Mouse (Mus musculus) heart, embryonic 11.5 days (tissue): Measurements from ENCODE around the gene Uhrf1. TPM values are rescaled to one million over a fixed set of nuclear protein-coding genes. Genes with fewer than 3 reads are reported as not detected.
A peak's percentile ranks its signal among the peaks of the same experiment; 100 is the strongest.

Experiments used
- ATAC-seq: fragments of 200-750 bp; cut with Nextera tagmentation; replicated peaks from 2 replicates; pipeline ENCODE4 v1.8.0; 2017; ENCODE audit warnings: moderate library complexity; ENCODE audit not compliant: insufficient number of reproducible peaks, low FRiP score, low TSS enrichment
- H3K27ac ChIP-seq: fragments of 300-500 bp; sonication (generic); 2 replicates; pipeline ENCODE4 v1.5.1; 2014; ENCODE audit warnings: mild to moderate bottlenecking, low read depth, low read length
- H3K27me3 ChIP-seq: fragments of 300-500 bp; sonication (generic); 2 replicates; pipeline ENCODE4 v1.6.1; 2014; ENCODE audit warnings: mild to moderate bottlenecking, low read length, mixed read lengths; ENCODE audit not compliant: control insufficient read depth, insufficient read depth
- H3K36me3 ChIP-seq: fragments of 300-500 bp; sonication (generic); 2 replicates; pipeline ENCODE4 v1.6.1; 2014; ENCODE audit warnings: mild to moderate bottlenecking, low read length, moderate library complexity, mixed read lengths; ENCODE audit not compliant: control insufficient read depth, insufficient read depth
- H3K4me1 ChIP-seq: fragments of 300-500 bp; sonication (generic); 2 replicates; pipeline ENCODE4 v1.6.1; 2014; ENCODE audit warnings: low read length; ENCODE audit not compliant: control insufficient read depth, insufficient read depth
- H3K4me2 ChIP-seq: fragments of 300-500 bp; sonication (generic); 2 replicates; pipeline ENCODE4 v1.6.1; 2014; ENCODE audit warnings: mild to moderate bottlenecking, moderate library complexity
- H3K4me3 ChIP-seq: fragments of 300-500 bp; sonication (generic); 2 replicates; pipeline ENCODE4 v1.5.1; 2014; ENCODE audit warnings: low read depth, low read length
- H3K9ac ChIP-seq: fragments of 300-500 bp; sonication (generic); 2 replicates; pipeline ENCODE4 v1.6.1; 2014; ENCODE audit warnings: mild to moderate bottlenecking, low read depth, low read length, moderate library complexity
- H3K9me3 ChIP-seq: fragments of 300-500 bp; sonication (generic); replicated peaks from 2 replicates; pipeline ENCODE4 v1.6.1; 2016; ENCODE audit warnings: low read length; ENCODE audit not compliant: control insufficient read depth
- WGBS: fragments of 180-500 bp; shearing (Covaris S2); extraction: QIAGEN DNeasy Blood & Tissue Kit; methylation state at CpG from one replicate; pipeline ENCODE4 v1.1.7; 2014; ENCODE audit not compliant: insufficient replicate concordance; 5-methylcytosine and 5-hydroxymethylcytosine counted together
- polyA plus RNA-seq: library from polyadenylated mRNA; unstranded; fragments of >200 nt; fragmentation: Nextera tagmentation; extraction: Ambion mirVana; gene quantifications from 2 replicates; pipeline ENCODE4 v1.2.1, GENCODE M21; 2014

Uhrf1 gene
- polyA plus RNA-seq, 1 experiment from 2014 or later: 53.0 TPM

DNA sequence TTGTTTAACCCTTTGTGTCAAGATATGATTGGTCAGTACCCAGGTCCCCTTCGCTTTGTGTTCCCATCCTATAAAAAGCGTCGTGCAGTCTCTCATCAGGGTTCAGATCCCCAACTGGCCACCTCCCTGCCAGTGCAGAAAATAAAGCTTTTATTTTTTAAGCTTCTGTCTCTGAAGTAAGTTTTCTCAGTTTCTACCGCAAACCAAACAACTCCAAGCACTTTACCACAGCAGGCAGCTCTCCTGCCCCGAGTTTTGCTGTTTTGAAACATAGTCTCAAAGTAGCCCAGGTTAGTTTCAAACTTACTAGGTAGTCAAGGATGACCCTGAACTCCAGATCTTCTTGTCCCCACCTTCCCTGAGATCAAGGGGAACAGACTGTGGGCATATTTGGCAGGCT lies 24.8 kb upstream of the Uhrf1 start:
- no peak overlapping the region for H3K4me2 ChIP-seq
- no peaks in the 10 kb centered on the region for H3K9me3 ChIP-seq
- H3K27ac ChIP-seq: peak overlapping the region; percentile 92
- peaks cover 24% of the 10 kb centered on the region for H3K36me3 ChIP-seq
- peaks cover 19% of the 10 kb centered on the region for H3K4me1 ChIP-seq
- H3K9ac ChIP-seq: no peak overlapping the region
- H3K4me3 ChIP-seq: no peak overlapping the region
- 80% methylated on average over 5 of the region's 5 CpGs for WGBS
- no peaks in the 10 kb centered on the region for H3K27me3 ChIP-seq
- ATAC-seq: no peak

DNA sequence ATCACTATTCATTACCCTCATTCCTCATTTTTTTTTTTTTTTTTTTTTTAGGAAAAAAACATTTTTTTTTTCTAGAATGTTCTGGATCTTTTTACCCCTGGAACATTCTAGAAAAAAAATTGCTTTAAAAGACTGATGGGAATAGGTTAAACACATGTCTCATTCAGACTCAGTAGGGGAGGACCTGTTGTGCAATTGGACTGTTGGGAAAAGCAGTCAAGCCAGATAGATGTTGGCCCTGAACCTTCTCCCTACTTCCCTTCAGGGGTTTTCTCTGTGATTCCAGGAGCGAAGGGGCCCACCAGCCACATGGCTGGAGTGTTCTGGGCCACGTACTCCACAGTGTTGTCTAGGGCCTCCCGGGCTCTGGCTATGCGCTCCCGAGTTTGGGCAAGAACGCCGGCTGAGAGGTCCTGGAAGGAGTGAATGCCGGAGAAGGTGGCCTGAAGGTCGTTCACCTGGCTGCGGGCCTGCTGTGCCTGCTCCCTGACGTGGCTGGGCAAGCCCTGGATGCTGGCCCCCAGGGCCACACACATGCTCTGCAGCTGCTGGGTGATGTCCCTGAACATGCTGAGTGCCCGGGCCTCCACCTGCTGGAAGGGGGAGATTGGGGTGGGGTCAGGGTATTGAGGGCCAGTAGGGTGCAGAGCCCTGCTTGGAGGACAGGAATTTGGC lies 23.5 kb upstream of the Uhrf1 start:
- WGBS: 83% methylated on average over 12 of the region's 12 CpGs
- Histone ChIP-seq H3K27me3 (no peaks in the 10 kb centered on the region), H3K27ac (no peak overlapping the region), H3K9ac (no peak overlapping the region), H3K4me3 (no peak overlapping the region), H3K36me3 (peaks cover 28% of the 10 kb centered on the region), H3K9me3 (no peaks in the 10 kb centered on the region), H3K4me1 (peaks cover 14% of the 10 kb centered on the region), H3K4me2 (no peak overlapping the region)
- ATAC-seq: no peak

DNA sequence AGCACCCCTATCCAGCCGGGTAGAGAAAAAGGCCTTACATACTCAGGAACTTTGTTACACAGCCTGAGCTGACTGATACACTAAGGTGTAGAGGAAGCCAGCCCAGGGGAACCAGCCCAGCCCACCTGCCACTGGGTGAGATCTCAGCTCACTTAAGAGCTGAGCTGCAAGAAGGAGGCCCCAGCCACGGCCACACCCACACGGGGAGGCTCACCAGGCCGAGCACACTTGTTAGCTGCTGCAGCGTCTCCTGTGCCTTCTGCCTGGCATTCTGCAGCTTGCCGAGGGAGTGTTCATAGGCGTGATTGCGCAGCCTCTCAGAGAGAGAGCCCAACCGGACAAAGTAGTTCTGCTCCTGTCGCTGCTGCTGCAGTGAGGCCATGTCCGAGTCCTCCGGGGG lies 21.9 kb upstream of the Uhrf1 start:
- H3K4me1 ChIP-seq: peaks cover 14% of the 10 kb centered on the region
- H3K4me2 ChIP-seq: no peak overlapping the region
- H3K27me3 ChIP-seq: no peaks in the 10 kb centered on the region
- H3K4me3 ChIP-seq: no peak overlapping the region
- H3K9me3 ChIP-seq: no peaks in the 10 kb centered on the region
- H3K36me3 ChIP-seq: peaks cover 42% of the 10 kb centered on the region
- no peak for ATAC-seq
- H3K27ac ChIP-seq: no peak overlapping the region
- 88% methylated on average over 12 of the region's 12 CpGs for WGBS
- no peak overlapping the region for H3K9ac ChIP-seq

DNA sequence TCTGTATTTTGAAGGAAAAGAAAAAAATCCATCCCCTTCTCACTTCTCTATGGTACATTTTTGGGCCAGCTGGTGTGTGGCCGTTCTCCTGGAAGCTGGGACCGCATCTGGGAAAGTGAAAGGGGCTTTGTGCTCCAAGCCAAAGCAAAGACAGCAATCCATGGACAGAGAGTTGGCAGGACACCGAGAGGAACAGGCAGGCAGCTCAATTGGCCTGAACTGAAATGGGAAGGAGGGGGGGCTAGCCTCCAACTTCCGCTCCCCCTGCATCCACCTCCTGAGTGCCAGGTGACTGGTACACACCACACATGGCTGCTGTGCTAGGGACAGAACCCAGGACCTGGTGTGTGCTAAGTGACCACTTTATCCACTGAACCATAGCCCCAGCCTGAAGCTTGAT lies 20.3 kb upstream of the Uhrf1 start:
- Histone ChIP-seq H3K9ac (no peak overlapping the region), H3K4me1 (peaks cover 6% of the 10 kb centered on the region), H3K9me3 (no peaks in the 10 kb centered on the region), H3K4me2 (no peak overlapping the region), H3K27ac (no peak overlapping the region), H3K4me3 (no peak overlapping the region), H3K27me3 (no peaks in the 10 kb centered on the region), H3K36me3 (peaks cover 47% of the 10 kb centered on the region)
- no peak for ATAC-seq
- WGBS: 80% methylated on average over 4 of the region's 4 CpGs

DNA sequence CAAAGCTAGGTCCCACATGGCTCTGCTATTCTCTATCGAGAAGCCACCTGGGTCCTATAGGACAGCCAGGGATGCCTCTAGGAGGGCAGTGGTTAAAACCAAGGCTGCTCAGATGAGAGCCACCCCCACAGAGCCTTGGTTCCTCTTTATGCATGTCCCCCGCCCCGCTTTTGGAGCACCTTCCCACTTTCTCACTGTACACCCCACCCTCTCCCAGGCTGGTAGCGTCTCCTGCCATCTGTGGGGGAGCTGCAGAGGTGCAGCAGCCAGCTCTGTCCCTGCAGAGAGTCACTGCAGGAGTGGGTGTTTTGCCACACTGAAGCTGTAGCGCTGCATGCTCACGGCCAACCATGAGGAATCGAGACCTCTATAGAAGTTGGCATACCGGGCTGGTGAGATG lies 19.8 kb upstream of the Uhrf1 start:
- no peak overlapping the region for H3K27ac ChIP-seq
- H3K4me1 ChIP-seq: peaks cover 8% of the 10 kb centered on the region
- ATAC-seq: no peak
- H3K4me2 ChIP-seq: no peak overlapping the region
- peaks cover 47% of the 10 kb centered on the region for H3K36me3 ChIP-seq
- WGBS: 90% methylated on average over 8 of the region's 8 CpGs
- no peaks in the 10 kb centered on the region for H3K27me3 ChIP-seq
- no peak overlapping the region for H3K9ac ChIP-seq
- H3K4me3 ChIP-seq: no peak overlapping the region
- no peaks in the 10 kb centered on the region for H3K9me3 ChIP-seq

DNA sequence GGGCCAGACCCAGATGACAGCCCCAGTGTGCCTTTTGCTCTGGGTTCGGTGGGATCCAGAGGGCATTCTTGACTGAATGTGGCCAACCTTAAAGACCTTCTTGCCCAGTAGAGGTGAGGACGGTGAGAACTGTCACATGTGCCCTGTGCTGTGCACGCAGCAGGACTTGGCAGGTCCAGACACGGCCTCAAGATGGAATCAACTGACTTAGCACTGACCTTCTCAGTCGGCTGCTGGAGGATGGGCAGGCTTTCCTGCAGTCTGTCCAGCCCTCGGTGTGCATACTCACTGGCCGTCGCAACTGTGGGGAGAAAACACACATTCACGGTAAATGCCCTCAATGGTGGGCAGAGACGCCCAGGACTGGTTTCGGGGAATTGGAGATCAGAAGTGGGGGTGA lies 17.1 kb upstream of the Uhrf1 start:
- no peak overlapping the region for H3K4me3 ChIP-seq
- peaks cover 24% of the 10 kb centered on the region for H3K4me1 ChIP-seq
- H3K9me3 ChIP-seq: no peaks in the 10 kb centered on the region
- no peak overlapping the region for H3K4me2 ChIP-seq
- H3K27me3 ChIP-seq: no peaks in the 10 kb centered on the region
- H3K36me3 ChIP-seq: peaks cover 40% of the 10 kb centered on the region
- WGBS: 92% methylated on average over 11 of the region's 11 CpGs
- no peak overlapping the region for H3K9ac ChIP-seq
- ATAC-seq: no peak
- no peak overlapping the region for H3K27ac ChIP-seq

DNA sequence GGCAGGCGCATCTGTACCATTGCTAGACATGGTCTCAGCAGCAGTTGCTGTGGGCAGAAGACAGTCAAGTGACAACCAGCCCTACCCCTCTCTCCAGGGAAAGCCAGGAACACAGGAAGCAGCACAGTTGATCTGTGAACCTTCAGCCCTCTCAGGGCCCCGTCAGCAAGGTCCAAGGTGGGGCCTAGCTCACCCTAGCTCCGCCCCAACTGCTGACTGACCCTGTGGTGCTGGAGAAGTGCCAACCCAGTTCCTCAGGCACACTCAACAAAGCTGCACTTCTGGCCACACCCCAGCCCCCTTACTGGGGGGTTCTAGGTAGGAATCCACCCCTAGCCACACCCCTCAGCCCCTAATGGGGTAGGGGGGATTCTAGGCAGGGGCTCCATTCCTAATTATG lies 15.3 kb upstream of the Uhrf1 start:
- peak overlapping the region; percentile 68 for H3K27ac ChIP-seq
- peak overlapping the region; percentile 60 for H3K4me2 ChIP-seq
- H3K4me3 ChIP-seq: no peak overlapping the region
- H3K9ac ChIP-seq: peak overlapping the region; percentile 50
- H3K36me3 ChIP-seq: peaks cover 30% of the 10 kb centered on the region
- H3K4me1 ChIP-seq: peaks cover 24% of the 10 kb centered on the region
- peak; percentile 31; the same call in 1 of the 2 replicates for ATAC-seq
- H3K9me3 ChIP-seq: no peaks in the 10 kb centered on the region
- WGBS: 39% methylated on average over 3 of the region's 3 CpGs
- H3K27me3 ChIP-seq: no peaks in the 10 kb centered on the region

DNA sequence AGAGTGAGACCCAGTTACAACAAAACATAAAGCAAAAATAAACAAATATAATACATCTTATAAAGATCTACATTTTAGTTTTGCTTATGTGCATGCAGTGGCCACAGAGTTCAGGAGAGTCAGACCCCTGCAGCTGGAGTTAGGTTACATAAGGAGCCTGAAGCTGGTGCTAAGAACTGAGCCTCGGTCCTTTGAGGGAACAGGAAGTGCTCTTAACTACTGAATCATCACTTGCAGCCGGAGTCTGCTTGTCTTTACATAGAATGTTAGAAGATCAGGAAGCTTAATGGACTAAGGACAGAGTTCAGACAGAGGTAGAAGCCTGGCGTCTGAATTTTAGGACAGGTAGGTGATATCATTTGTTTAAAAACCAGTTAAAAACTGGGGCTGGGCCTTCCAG lies 14.3 kb upstream of the Uhrf1 start:
- H3K27ac ChIP-seq: peak overlapping the region; percentile 95
- H3K9ac ChIP-seq: peak overlapping the region; percentile 83
- peaks cover 24% of the 10 kb centered on the region for H3K4me1 ChIP-seq
- ATAC-seq: no peak
- 32% methylated on average over 3 of the region's 3 CpGs for WGBS
- H3K4me3 ChIP-seq: peak overlapping the region; percentile 67
- H3K36me3 ChIP-seq: peaks cover 23% of the 10 kb centered on the region
- H3K4me2 ChIP-seq: peak overlapping the region; percentile 88
- H3K9me3 ChIP-seq: no peaks in the 10 kb centered on the region
- H3K27me3 ChIP-seq: no peaks in the 10 kb centered on the region
